Mouse (Mus musculus): ENCODE measurements at regions not wholly inside any gene's neighbourhood (a gene's known extent, or its start where the extent isn't known, plus 50 kb on each side); places are given as distances from the start of the nearest gene placed in this dataset.
"Not testable (repeated sequence)": the region's sequence is repeated elsewhere in the genome, so short reads cannot be mapped to it uniquely, and the experiment has no call there.

DNA sequence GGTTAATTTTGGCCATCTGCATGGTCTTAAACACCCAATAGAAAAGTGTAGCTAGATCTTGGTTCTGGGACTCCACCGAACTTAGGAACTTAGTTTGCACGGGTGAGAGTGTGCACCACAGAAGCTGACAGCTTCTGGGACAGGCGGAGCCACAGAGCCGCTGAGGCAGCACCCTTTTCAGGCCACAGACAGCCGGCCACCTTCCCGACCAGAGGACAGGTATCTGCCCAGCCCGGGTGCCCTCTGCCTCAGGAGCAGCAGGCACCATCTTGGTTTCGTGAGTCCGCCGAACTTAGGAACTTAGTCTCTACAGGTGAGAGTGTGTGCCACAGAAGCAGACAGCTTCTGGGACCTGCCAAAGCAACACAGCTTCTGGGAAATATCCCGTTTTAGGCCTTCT, 82.6 kb downstream of the Btbd35f22 start:
- intact Hi-C loops (cut with DNase I); H3K4me3 ChIP-seq; H3K27ac ChIP-seq: not testable (repeated sequence)
- peak; percentile 10 for DNase-seq

DNA sequence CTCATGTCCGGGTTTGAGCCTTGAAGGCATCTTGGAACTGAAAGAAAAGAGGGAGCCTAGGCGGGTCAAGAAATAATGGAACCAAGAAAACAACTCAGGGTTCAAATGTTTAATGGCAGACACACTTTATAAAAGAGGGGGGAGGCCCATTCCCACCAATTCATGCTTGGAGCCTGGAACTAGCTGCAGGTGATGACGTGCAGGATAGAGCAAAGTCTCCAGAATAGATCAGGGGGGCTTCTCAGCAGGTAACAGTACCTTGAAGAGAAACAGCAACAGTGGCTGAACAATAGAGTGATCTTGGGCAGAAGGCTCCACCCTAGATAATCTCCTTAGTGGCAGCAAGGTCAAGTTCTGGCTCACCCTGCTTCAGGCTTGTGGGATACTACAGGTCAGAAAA, 100.5 kb downstream of the Btbd35f22 start:
- H3K27ac ChIP-seq; DNase-seq; H3K4me3 ChIP-seq; intact Hi-C loops (cut with DNase I): not testable (repeated sequence)

Data from gastrocnemius, adult 2 months (tissue).